Mouse (Mus musculus) heart, adult 2 months (tissue): ENCODE measurements around the gene Csf3r. TPM values are rescaled to one million over a fixed set of nuclear protein-coding genes. Genes with fewer than 3 reads are reported as not detected.

ENCODE experiments used
- DNase-seq, 2 experiments: peaks; one replicate each; pipeline ENCODE4 v3.0.0; 2021
- H3K27ac ChIP-seq: fragments of 200-600 bp; 2 replicates; pipeline ENCODE4 v1.8.1; 2022
- H3K27me3 ChIP-seq: fragments of 200-500 bp; 2 replicates; pipeline ENCODE4 v1.6.1; 2012; ENCODE audit warnings: mild to moderate bottlenecking, low read length, inconsistent platforms, mixed read lengths; ENCODE audit not compliant: control insufficient read depth, insufficient read depth
- H3K36me3 ChIP-seq: fragments of 200-500 bp; 2 replicates; pipeline ENCODE4 v1.6.1; 2012; ENCODE audit warnings: low read length, inconsistent platforms; ENCODE audit not compliant: control insufficient read depth, insufficient read depth
- H3K4me1 ChIP-seq: fragments of 200-500 bp; 2 replicates; pipeline ENCODE4 v1.6.1; 2011; ENCODE audit warnings: low read length; ENCODE audit not compliant: control insufficient read depth, insufficient read depth
- H3K4me3 ChIP-seq: fragments of 200-600 bp; 2 replicates; pipeline ENCODE4 v1.8.1; 2022
- H3K79me2 ChIP-seq: fragments of 200-500 bp; replicated peaks from 2 replicates; pipeline ENCODE4 v1.6.1; 2012; ENCODE audit warnings: mild to moderate bottlenecking, inconsistent platforms, low read length, moderate library complexity, mixed read lengths; ENCODE audit not compliant: control insufficient read depth, insufficient read depth
- H3K9ac ChIP-seq: fragments of 200-500 bp; 2 replicates; pipeline ENCODE4 v1.6.1; 2012; ENCODE audit warnings: low read depth, mild to moderate bottlenecking, control low read depth, inconsistent platforms, low read length, mixed read lengths
- CTCF ChIP-seq: fragments of 200-600 bp; IDR thresholded peaks from 2 replicates; pipeline ENCODE4 v1.8.1; 2022; ENCODE audit warnings: antibody characterized with exemption, mild to moderate bottlenecking, moderate library complexity
- EP300 ChIP-seq: fragments of 200-500 bp; IDR thresholded peaks from 2 replicates; pipeline ENCODE4 v1.6.1; 2011; ENCODE audit warnings: low read depth, low read length, control low read depth; ENCODE audit not compliant: insufficient read depth
- POLR2A ChIP-seq: fragments of 200-500 bp; IDR thresholded peaks from 2 replicates; pipeline ENCODE4 v1.6.1; 2011; ENCODE audit warnings: mild to moderate bottlenecking, low read depth, low read length, control low read depth; ENCODE audit not compliant: insufficient read depth
- WGBS: fragments of 180-500 bp; shearing (Covaris S2); methylation state at CpG from one replicate; pipeline ENCODE4 v1.1.7; 2018; 5-methylcytosine and 5-hydroxymethylcytosine counted together
- intact Hi-C: fragments of 180-260 bp; cut with DNase I; formaldehyde crosslinking; loops from one replicate; pipeline ENCODE4 v1.15.1; 2025
- polyA plus RNA-seq: library from polyadenylated mRNA; depleted of rRNA; stranded (reverse); fragments of >200 nt; gene quantifications from 2 replicates; pipeline ENCODE4 v1.2.3, GENCODE M21; 2012; rRNA removed
- total RNA-seq, 2 experiments: library from RNA; stranded (reverse); gene quantifications; 2 replicates each; pipeline ENCODE4 v1.2.3; 2021

Gene Csf3r
- total and polyA plus RNA-seq, 3 experiments: 1.6 to 9.0 (median 1.8) TPM

DNA sequence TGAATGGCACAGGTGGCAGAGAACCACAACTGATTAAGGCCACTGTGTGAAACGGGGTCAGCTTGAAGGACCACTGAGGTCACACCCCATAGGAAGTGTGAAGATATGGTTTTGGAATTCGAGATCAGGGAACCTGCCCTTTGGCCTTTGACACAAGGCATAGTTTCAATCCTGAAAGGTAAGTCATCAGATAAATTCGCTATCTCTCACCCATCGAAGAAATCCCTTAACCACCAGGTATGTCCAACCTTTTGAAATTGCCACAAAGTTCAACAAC, 66.4 kb downstream of the Csf3r start:
- WGBS: 73% methylated on average over 4 of the region's 4 CpGs
- intact Hi-C loops: no loop called here
- TF ChIP-seq CTCF: no peak

DNA sequence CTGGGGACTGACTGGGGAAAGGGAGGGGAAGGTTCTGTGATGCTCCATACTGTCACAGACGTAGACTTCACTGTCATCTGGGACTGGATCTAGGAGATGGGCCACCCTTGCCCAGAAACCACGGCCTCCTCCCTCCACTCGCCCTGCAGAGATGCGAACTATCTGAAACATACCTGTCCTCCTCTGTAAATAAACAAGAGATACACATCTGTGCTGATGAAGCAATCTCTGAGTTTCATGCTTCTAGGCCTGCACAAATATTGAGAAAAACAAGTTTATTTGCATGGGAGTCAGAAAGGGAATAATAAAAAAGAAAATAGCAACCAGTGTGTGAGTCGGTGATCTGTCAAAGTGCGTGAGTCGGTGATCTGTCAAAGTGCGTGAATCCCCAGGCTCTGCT, 67.5 kb downstream of the Csf3r start:
- H3K4me3 ChIP-seq: no peak overlapping the region
- intact Hi-C loops: no loop called here
- TF ChIP-seq EP300 (no peak), CTCF (no peak), POLR2A (no peak)
- no peak overlapping the region for H3K27ac ChIP-seq
- no peak for DNase-seq
- no peaks in the 10 kb centered on the region for H3K4me1 ChIP-seq
- H3K9ac ChIP-seq: no peak overlapping the region
- WGBS: 85% methylated on average over 8 of the region's 8 CpGs
- H3K36me3 ChIP-seq: no peaks in the 10 kb centered on the region
- no peaks in the 10 kb centered on the region for H3K79me2 ChIP-seq
- H3K27me3 ChIP-seq: no peaks in the 10 kb centered on the region

More for the DNA sequence above, 66.4 kb downstream of the Csf3r start:
- no peak for DNase-seq
- Histone ChIP-seq H3K4me1 (no peaks in the 10 kb centered on the region; the same call in 1 of the 2 replicates), H3K27me3 (no peaks in the 10 kb centered on the region), H3K27ac (no peak overlapping the region), H3K79me2 (no peaks in the 10 kb centered on the region), H3K9ac (no peak overlapping the region), H3K4me3 (no peak overlapping the region), H3K36me3 (no peaks in the 10 kb centered on the region)

Other genes with a start within 250 kb of the Csf3r start
- 10 to 100 TPM; 74.9 to 78.1 TPM for gene Mrps15, start 22.4 kb downstream of the Csf3r start, total RNA-seq
- 33.7 and 40.4 TPM in 2 replicates for gene Mrps15, start 22.4 kb downstream of the Csf3r start, polyA plus RNA-seq
- 1 to 10 TPM; 1.6 to 2.8 TPM for gene Oscp1, start 34.0 kb downstream of the Csf3r start, total RNA-seq
- gene Oscp1, start 34.0 kb downstream of the Csf3r start, polyA plus RNA-seq: 1.00 and 1.2 TPM in 2 replicates
- 10 to 100 TPM; 17.0 to 18.9 TPM for gene Lsm10, start 72.1 kb downstream of the Csf3r start, total RNA-seq
- 33.1 and 33.8 TPM in 2 replicates for gene Lsm10, start 72.1 kb downstream of the Csf3r start, polyA plus RNA-seq
- gene Stk40, start 79.4 kb downstream of the Csf3r start, total RNA-seq: 10 to 100 TPM; 41.6 to 53.8 TPM
- 36.3 and 36.7 TPM in 2 replicates for gene Stk40, start 79.4 kb downstream of the Csf3r start, polyA plus RNA-seq
- 10 to 100 TPM in 1 of 2 experiments, 1 to 10 TPM in 1; 9.5 to 11.9 TPM for gene Eva1b, start 123.2 kb downstream of the Csf3r start, total RNA-seq
- gene Eva1b, start 123.2 kb downstream of the Csf3r start, polyA plus RNA-seq: 15.2 and 19.7 TPM in 2 replicates
- gene Sh3d21, start 138.9 kb downstream of the Csf3r start, total RNA-seq: 1 to 10 TPM; 1.5 to 2.7 TPM
- gene Sh3d21, start 138.9 kb downstream of the Csf3r start, polyA plus RNA-seq: 1.9 and 2.0 TPM in 2 replicates
- 100 to 1,000 TPM; 100 to 118 TPM for gene Thrap3, start 178.2 kb downstream of the Csf3r start, total RNA-seq
- gene Thrap3, start 178.2 kb downstream of the Csf3r start, polyA plus RNA-seq: 37.9 and 61.4 TPM in 2 replicates
- 100 to 1,000 TPM; 253 to 267 TPM for gene Map7d1, start 231.8 kb downstream of the Csf3r start, total RNA-seq
- 149 and 161 TPM in 2 replicates for gene Map7d1, start 231.8 kb downstream of the Csf3r start, polyA plus RNA-seq
- gene Trappc3, start 237.8 kb downstream of the Csf3r start, total RNA-seq: 10 to 100 TPM; 46.3 to 49.5 TPM
- gene Trappc3, start 237.8 kb downstream of the Csf3r start, polyA plus RNA-seq: 41.0 and 65.9 TPM in 2 replicates